Mouse (Mus musculus) embryonic facial prominence, embryonic 10.5 days (tissue): ENCODE measurements around the gene Dnah12. TPM values are rescaled to one million over a fixed set of nuclear protein-coding genes. Genes with fewer than 3 reads are reported as not detected.

Experiments used
- DNase-seq: peaks from one replicate; pipeline ENCODE4 v3.0.0-alpha.2; 2017; ENCODE audit warnings: low spot score
- H3K27ac ChIP-seq: fragments of 300-500 bp; sonication (generic); replicated peaks from 2 replicates; pipeline ENCODE4 v1.5.1; 2016; ENCODE audit warnings: mild to moderate bottlenecking
- H3K27me3 ChIP-seq: fragments of 300-500 bp; sonication (generic); replicated peaks from 2 replicates; pipeline ENCODE4 v1.6.1; 2016; ENCODE audit warnings: low read depth, mild to moderate bottlenecking; ENCODE audit not compliant: poor library complexity, severe bottlenecking
- H3K36me3 ChIP-seq: fragments of 300-500 bp; sonication (generic); replicated peaks from 2 replicates; pipeline ENCODE4 v1.6.1; 2016; ENCODE audit warnings: mild to moderate bottlenecking, moderate library complexity
- H3K4me1 ChIP-seq: fragments of 300-500 bp; sonication (generic); 2 replicates; pipeline ENCODE4 v1.6.1; 2016
- H3K4me3 ChIP-seq: fragments of 300-500 bp; sonication (generic); 2 replicates; pipeline ENCODE4 v1.5.1; 2016; ENCODE audit warnings: mild to moderate bottlenecking, moderate library complexity
- H3K9me3 ChIP-seq: fragments of 300-500 bp; sonication (generic); 2 replicates; pipeline ENCODE4 v1.6.1; 2016; ENCODE audit warnings: mild to moderate bottlenecking
- WGBS: fragments of 180-500 bp; shearing (Covaris S2); methylation state at CpG from one replicate; pipeline ENCODE4 v1.1.7; 2016; 5-methylcytosine and 5-hydroxymethylcytosine counted together
- polyA plus RNA-seq: library from polyadenylated mRNA; unstranded; fragments of >200 nt; fragmentation: Nextera tagmentation; extraction: Ambion mirVana; gene quantifications from 2 replicates; pipeline ENCODE4 v1.2.1, GENCODE M21; 2016

The Dnah12 gene
- polyA plus RNA-seq, 1 experiment from 2014 or later = not detected

DNA sequence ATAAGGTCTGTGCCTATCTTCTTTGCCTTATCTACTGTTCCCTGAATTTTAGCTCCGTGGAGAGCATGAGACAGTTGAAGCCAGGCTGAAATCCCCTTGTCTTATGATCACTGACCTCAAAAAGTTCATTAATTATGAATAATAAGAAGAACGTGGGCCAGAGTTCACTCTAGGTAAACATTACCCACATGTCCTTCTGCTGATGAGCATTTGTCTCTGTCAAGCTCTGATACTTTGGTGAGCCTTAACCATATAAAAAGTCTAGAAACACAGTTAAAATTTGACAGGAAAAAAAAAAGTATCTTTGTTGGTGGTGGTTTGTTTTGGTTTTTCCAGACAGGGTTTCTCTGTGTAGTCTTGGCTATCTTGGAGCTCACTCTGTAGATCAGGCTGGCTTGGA is 161.0 kb downstream of the Dnah12 start:
- Histone ChIP-seq H3K27ac (no peak overlapping the region), H3K36me3 (no peaks in the 10 kb centered on the region), H3K9me3 (no peaks in the 10 kb centered on the region), H3K4me1 (no peaks in the 10 kb centered on the region), H3K27me3 (no peaks in the 10 kb centered on the region), H3K4me3 (no peak overlapping the region)
- 84% methylated on average over 2 of the region's 2 CpGs for WGBS
- DNase-seq = no peak

DNA sequence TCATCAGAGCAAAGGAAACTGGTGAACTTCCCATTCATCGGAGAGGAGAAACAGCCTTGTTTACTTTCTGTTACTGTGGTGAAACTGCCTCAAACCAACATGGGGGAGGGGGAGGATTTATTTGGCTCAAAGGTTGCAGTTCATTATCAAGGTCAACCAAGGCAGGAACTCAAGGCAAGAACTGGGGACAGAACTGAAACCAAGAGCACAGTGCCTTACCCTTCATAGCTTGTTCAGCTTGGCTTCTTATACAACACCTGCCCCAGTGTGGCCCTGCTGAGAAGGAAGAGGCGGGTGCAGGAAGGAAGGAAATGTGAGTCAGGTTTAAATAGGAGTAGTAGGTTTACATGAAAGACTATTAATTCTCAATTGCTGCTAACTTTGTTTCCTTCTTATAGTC is 165.3 kb downstream of the Dnah12 start:
- 65% methylated on average over 2 of the region's 2 CpGs for WGBS
- DNase-seq = no peak
- Histone ChIP-seq H3K27me3 (no peaks in the 10 kb centered on the region), H3K27ac (no peak overlapping the region), H3K9me3 (no peaks in the 10 kb centered on the region), H3K4me1 (no peaks in the 10 kb centered on the region), H3K4me3 (no peak overlapping the region), H3K36me3 (no peaks in the 10 kb centered on the region)

DNA sequence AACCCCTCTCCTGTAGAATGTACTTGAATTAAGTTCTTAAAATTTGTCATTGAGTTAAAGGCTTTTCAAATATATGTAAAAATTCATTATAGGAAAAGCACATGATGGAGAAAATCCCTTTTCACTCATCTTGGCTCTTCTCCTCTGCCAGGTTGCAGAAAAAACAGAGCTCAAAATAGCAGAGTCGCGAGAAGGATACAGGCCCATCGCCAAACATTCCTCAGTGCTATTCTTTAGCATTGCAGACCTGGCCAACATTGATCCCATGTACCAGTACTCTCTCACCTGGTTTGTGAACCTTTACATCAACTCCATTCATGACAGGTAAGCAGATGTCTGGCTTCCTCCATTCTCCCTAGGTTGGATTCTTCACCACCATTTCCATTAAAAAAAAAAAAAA is 165.9 kb downstream of the Dnah12 start:
- no peak for DNase-seq
- Histone ChIP-seq H3K27ac (no peak overlapping the region), H3K4me3 (no peak overlapping the region), H3K4me1 (no peaks in the 10 kb centered on the region), H3K36me3 (no peaks in the 10 kb centered on the region), H3K9me3 (no peaks in the 10 kb centered on the region), H3K27me3 (no peaks in the 10 kb centered on the region)
- WGBS = 86% methylated on average over 3 of the region's 3 CpGs

DNA sequence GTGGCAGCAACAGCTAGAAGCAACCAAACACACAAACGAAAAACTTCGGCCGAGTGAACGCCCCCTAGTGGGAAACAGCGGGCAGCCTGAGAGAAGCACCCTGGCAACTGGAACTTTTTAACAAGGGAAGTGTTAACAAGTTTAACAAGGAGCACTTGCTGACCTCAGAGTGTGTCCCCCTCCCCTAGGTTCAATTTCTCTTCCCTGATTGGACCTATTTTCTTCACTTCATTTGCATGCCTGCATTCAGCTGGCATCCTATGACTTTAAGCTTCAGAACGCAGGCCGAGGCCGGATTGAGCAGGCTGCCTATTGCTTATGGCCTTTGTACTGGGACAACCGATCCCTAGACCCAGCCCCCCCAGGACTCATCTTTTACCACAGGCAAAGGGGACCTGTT is 174.3 kb downstream of the Dnah12 start:
- Histone ChIP-seq H3K27ac (no peak overlapping the region), H3K27me3 (no peaks in the 10 kb centered on the region), H3K9me3 (no peaks in the 10 kb centered on the region), H3K36me3 (no peaks in the 10 kb centered on the region), H3K4me3 (no peak overlapping the region), H3K4me1 (no peaks in the 10 kb centered on the region)
- peak; percentile 15 for DNase-seq
- WGBS = 71% methylated on average over 9 of the region's 9 CpGs

DNA sequence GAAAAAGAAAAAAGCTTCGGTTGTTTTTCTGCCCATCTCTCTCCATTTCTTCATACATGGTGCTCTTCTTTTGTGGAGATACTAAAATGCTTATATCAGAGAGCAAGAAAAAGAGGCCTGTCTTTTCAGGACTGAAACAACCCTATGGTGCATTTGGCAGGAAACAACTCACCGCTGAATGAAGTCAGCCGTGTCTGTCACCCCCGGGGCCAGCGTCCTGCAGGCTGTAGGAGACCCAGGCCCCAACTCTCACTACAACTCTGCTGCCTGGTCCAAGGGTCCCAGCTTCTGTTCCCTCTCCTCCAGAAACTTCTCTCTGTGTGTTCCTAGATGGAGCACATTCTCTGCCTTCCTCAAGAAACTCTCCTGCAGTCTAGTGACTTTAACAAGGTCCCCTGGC is 175.2 kb downstream of the Dnah12 start:
- no peaks in the 10 kb centered on the region for H3K27me3 ChIP-seq
- H3K4me3 ChIP-seq = no peak overlapping the region
- H3K9me3 ChIP-seq = no peaks in the 10 kb centered on the region
- WGBS = 81% methylated on average over 5 of the region's 5 CpGs
- H3K36me3 ChIP-seq = no peaks in the 10 kb centered on the region
- no peaks in the 10 kb centered on the region for H3K4me1 ChIP-seq
- H3K27ac ChIP-seq = no peak overlapping the region
- DNase-seq = no peak

DNA sequence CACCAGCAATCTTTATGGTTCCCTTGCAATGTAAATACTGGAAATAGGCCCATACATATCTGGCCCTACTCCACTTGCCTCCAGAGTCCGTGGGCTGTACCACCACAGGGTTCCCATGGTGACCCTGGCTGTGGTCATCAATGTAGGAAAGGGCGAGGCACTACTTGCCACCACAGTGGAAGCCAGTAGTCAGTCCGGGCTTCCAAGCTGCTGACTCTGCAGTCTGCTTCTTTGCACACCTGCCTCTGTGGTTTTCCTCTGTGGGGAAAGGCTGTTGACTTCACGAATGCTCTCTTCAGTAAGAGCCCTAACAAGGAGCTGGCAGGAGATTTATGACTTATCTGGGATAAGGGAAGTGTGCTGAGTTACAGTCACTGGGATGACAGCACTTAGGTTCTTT is 185.7 kb downstream of the Dnah12 start:
- H3K9me3 ChIP-seq = no peaks in the 10 kb centered on the region
- DNase-seq = no peak
- WGBS = 80% methylated on average over 4 of the region's 4 CpGs

DNA sequence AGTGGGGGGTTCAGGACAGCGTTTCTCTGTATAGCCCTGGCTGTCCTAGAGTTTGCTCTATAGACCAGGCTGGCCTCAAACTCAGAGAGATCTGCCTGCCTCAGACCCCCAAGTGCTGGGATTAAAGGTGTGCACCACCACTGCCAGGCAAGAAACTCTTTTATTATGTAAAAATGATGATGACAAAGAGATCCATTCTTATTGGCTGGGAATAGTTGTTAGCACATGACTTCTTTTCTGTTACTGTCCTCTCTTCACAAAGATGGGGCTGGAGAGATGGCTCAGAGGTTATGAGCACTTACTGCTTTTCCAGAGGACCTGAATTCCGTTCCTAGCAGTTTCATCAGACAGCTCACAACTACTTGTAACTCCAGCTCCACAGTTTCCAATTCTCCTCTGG is 186.9 kb downstream of the Dnah12 start:
- no peaks in the 10 kb centered on the region for H3K36me3 ChIP-seq
- 74% methylated on average over 2 of the region's 2 CpGs for WGBS
- no peak for DNase-seq
- no peaks in the 10 kb centered on the region for H3K4me1 ChIP-seq
- no peaks in the 10 kb centered on the region for H3K27me3 ChIP-seq
- no peaks in the 10 kb centered on the region for H3K9me3 ChIP-seq
- H3K27ac ChIP-seq = no peak overlapping the region
- H3K4me3 ChIP-seq = no peak overlapping the region

More for the DNA sequence above, 185.7 kb downstream of the Dnah12 start:
- H3K4me1 ChIP-seq = no peaks in the 10 kb centered on the region
- H3K27me3 ChIP-seq = no peaks in the 10 kb centered on the region
- no peak overlapping the region for H3K4me3 ChIP-seq
- H3K36me3 ChIP-seq = no peaks in the 10 kb centered on the region
- no peak overlapping the region for H3K27ac ChIP-seq

DNA sequence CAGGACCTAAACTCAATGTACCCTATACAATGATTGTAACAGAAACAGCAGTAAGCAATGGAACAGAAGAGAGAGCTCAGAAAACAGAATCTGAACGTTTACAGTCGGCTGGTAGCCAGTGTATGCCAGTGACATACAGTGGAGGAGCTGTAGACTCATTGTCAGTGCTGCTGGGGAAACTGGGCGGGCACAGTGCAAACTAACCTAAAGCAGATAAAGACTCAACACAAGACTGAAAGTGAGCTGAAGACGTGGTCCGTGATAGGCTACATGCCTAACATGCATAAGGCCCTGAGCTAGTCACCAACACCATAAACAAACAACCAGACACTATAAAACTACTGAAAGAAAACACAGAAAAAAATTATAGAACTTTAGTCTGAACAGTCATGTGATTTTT is 188.6 kb downstream of the Dnah12 start:
- Histone ChIP-seq H3K36me3 (no peaks in the 10 kb centered on the region), H3K4me1 (no peaks in the 10 kb centered on the region), H3K4me3 (no peak overlapping the region), H3K27ac (no peak overlapping the region), H3K9me3 (no peaks in the 10 kb centered on the region), H3K27me3 (no peaks in the 10 kb centered on the region)
- no peak for DNase-seq
- 86% methylated on average over 5 of the region's 5 CpGs for WGBS

DNA sequence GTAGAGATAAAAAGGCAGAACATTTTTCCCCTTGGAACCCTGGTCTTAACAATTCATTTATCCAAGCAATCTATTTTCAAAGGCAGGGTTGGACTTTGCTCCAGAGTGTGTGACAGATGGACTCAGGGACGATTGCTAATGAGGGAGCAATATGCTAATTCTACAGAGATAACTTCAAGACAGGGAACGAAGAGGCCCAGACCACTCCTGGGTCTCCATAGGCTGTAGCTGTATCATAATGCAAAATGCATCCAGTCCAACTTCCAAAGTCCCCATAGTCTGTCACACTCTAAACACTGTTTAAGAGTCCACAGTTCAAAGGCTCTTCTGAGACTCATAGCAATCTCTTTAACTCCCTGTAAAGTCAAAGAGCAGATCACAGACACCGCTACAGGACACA is 194.2 kb downstream of the Dnah12 start:
- Histone ChIP-seq H3K36me3 (no peaks in the 10 kb centered on the region), H3K27ac (no peak overlapping the region), H3K4me1 (no peaks in the 10 kb centered on the region), H3K27me3 (no peaks in the 10 kb centered on the region), H3K9me3 (no peaks in the 10 kb centered on the region), H3K4me3 (no peak overlapping the region)
- WGBS = 83% methylated on average over 3 of the region's 3 CpGs
- no peak for DNase-seq

DNA sequence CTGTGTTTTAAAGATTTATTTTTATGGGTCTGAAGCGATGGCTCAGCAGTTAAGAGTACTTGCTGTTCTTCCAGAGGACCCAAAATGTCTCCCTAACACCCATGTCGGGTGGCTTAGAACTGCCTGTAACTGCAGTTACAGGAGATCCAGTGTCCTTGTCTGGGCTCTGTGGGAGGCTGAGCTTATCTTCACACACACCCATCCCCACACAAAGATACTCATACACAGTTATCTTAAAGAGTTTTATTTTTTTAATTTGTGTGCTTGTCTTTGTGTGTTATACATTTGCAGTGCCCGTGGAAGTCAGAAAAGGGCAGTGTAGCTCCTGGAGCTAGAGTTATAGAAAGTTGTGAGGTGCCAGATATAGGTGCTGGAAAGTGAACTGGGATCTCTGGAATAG is 197.7 kb downstream of the Dnah12 start:
- Histone ChIP-seq H3K4me3 (no peak overlapping the region), H3K27ac (no peak overlapping the region), H3K4me1 (no peaks in the 10 kb centered on the region), H3K27me3 (no peaks in the 10 kb centered on the region), H3K36me3 (no peaks in the 10 kb centered on the region), H3K9me3 (no peaks in the 10 kb centered on the region)
- no peak for DNase-seq
- 93% methylated on average over 3 of the region's 3 CpGs for WGBS

DNA sequence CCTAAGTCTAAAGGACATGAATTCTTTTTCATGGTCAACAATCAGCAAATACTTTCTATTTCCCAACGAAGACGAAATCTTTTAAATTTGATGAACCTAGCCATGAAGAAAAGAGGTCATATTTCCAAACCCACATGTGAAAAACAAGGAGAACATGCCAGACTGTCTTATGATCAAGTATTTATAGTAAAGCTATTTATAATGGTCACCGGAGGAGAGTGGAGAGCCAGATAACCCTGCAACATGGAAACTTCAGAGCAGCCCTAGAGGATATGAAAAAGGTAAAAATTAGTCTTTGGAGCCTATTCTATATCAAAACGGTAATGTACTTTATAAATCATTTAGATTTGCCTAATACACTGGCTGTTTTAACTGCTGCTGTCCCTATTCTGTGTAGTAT is 201.3 kb downstream of the Dnah12 start, which contains the start of gene Asb14:
Asb14 (plus strand) TSS at position 166 of the 400 bp plus-strand sequence.
- Histone ChIP-seq H3K27me3 (no peaks in the 10 kb centered on the region), H3K27ac (no peak within 1 kb of the TSS), H3K4me1 (peaks cover 6% of the 10 kb centered on the region; the same call in 1 of the 2 replicates), H3K4me3 (no peak within 1 kb of the TSS), H3K9me3 (no peaks in the 10 kb centered on the region), H3K36me3 (no peaks in the 10 kb centered on the region)
- DNase-seq = no peak
- 93% methylated on average over 4 of the region's 4 CpGs for whole genome bisulfite sequencing

DNA sequence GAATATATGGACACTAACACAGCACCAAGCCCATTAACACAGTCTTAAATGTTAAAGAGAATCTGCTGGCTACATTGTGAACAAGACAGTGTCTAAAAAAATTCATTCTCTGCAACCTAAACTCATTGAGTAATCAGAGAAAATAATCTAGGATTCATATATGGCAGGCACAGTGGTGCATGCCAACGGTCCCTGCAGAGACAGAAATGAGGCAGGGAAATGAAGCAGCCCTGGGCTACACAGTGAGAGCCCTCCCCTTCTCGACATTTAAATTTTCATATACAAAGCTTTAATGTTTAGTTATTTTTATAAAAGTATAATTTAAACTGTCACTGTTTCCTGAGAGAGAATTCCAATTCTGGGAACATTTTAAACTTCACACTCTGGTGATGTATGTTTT is 206.4 kb downstream of the Dnah12 start:
- no peak overlapping the region for H3K4me3 ChIP-seq
- no peak overlapping the region for H3K27ac ChIP-seq
- no peaks in the 10 kb centered on the region for H3K36me3 ChIP-seq
- H3K27me3 ChIP-seq = no peaks in the 10 kb centered on the region
- peaks cover 6% of the 10 kb centered on the region; the same call in 1 of the 2 replicates for H3K4me1 ChIP-seq
- WGBS = 84% methylated on average over 2 of the region's 2 CpGs
- no peak for DNase-seq
- no peaks in the 10 kb centered on the region for H3K9me3 ChIP-seq

DNA sequence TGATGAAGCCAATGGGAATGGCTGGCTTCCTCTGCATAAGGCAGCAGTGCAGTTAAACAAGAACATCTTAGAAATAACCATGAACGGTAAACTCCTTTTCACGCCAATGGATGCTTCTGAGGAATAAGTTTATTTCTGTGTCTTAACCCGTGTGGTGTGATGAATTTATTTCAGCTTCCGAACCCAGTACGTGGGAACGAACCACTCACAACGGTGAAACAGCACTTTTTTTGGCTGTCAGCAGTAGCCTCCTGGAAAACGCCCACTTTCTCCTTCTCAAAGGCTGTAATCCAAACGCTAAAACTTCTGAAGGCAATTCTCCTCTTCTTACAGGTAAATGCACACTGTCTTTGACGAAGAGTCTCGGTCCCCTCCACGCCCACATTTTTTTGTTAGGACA is 207.8 kb downstream of the Dnah12 start:
- no peak for DNase-seq
- Histone ChIP-seq H3K27me3 (no peaks in the 10 kb centered on the region), H3K9me3 (no peaks in the 10 kb centered on the region), H3K4me1 (peaks cover 6% of the 10 kb centered on the region; the same call in 1 of the 2 replicates), H3K4me3 (no peak overlapping the region), H3K27ac (no peak overlapping the region), H3K36me3 (no peaks in the 10 kb centered on the region)
- WGBS = 88% methylated on average over 12 of the region's 12 CpGs

DNA sequence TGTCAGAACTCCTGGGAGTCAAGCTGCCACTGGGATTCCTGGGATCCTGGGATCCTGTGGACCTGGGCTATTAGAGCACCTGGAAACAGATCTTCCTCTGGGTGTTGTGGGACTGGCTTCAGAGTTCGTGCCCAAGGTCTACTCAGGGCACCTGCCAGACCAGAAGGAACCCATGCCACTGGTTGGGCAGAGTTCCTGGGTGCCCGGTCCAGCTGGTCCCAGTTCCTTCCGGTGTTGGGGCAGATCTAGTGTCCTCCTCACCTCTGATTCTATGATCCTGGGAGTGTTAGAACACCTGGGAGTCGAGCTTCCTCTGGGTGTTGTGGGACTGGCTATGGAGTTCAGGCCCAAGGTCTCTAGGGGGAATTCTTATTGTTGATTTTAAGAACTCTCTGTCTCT is 214.3 kb downstream of the Dnah12 start:
- no peak overlapping the region for H3K4me3 ChIP-seq
- no peaks in the 10 kb centered on the region for H3K9me3 ChIP-seq
- 84% methylated on average over 4 of the region's 4 CpGs for WGBS

More for the DNA sequence above, 214.3 kb downstream of the Dnah12 start:
- Histone ChIP-seq H3K27me3 (no peaks in the 10 kb centered on the region), H3K36me3 (no peaks in the 10 kb centered on the region), H3K27ac (no peak overlapping the region), H3K4me1 (0 out of 2 replicates have a peak, but pooled peaks cover 3% of the 10 kb centered on the region)
- DNase-seq = no peak
